Mouse (Mus musculus) left cerebral cortex, adult 9 months (tissue): Measurements from ENCODE around the gene Plekhh2.

Experiments used
- DNase-seq, 2 experiments: peaks; one replicate each; pipeline ENCODE4 v3.0.0; 2022; ENCODE audit warnings: low spot score in 2 of 2

Plekhh2 gene

DNA sequence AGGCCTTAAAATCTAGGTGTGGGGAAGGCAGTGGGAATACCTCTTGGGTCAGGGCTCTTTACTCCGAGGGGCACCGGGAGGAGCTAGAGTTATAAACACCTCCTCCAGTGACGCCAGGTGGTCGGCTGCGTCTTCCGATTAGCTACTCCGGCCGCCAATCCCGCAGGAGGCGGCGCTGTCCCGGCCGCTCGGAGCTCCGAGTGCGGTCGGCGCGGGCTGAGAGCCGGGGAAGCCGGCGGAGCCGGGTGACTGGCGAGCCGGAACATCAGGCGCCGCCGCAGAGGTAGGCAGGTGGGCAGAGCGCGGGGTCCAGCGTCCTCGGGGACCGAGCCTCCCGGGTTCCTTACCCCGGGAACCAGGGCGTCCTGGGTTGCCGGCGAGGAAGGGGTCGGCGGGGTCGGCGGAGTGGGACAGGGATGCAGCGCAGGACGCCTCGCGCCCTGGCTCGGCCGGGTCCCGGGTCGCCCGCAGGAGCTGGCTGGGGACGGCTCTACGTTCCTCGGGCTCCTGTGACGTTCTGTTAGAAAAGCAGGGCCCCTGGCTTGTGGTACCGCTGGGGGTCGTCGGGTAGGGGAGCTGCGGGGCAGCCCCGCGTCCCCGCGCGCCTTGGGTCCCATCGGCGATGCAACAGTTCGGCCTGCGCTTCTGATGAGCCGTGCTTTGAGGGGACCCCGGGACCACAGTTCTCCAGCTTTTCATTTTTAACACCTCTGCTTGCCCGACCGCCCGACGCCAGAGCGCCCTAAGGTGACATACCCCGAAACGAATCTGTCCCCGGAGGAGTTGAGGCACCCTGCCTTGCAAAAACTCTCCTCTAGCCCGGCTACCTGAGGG is at the start of gene Plekhh2:
Gene Plekhh2, plus strand, starts transcription at position 214 of the 834 bp plus-strand sequence.
- peak; percentile 47 to 83 for DNase-seq

- DNase-seq = peak; percentile 93 to 98
These were observed 45.7 kb upstream of the Plekhh2 start, which contains the start of gene Thada for GRCm38 (mm10) chr17:84465753-84466608. Gene Thada (minus strand): TSS chr17:84466205.

GRCm38 (mm10) chr17:84474312-84474711 is 37.4 kb upstream of the Plekhh2 start:
- DNase-seq = peak in 1 of 2 experiments; percentile 40

GRCm38 (mm10) chr17:84477176-84477575 is 34.5 kb upstream of the Plekhh2 start:
- DNase-seq = no peak

GRCm38 (mm10) chr17:84478276-84478675 is 33.4 kb upstream of the Plekhh2 start:
- no peak for DNase-seq

DNA sequence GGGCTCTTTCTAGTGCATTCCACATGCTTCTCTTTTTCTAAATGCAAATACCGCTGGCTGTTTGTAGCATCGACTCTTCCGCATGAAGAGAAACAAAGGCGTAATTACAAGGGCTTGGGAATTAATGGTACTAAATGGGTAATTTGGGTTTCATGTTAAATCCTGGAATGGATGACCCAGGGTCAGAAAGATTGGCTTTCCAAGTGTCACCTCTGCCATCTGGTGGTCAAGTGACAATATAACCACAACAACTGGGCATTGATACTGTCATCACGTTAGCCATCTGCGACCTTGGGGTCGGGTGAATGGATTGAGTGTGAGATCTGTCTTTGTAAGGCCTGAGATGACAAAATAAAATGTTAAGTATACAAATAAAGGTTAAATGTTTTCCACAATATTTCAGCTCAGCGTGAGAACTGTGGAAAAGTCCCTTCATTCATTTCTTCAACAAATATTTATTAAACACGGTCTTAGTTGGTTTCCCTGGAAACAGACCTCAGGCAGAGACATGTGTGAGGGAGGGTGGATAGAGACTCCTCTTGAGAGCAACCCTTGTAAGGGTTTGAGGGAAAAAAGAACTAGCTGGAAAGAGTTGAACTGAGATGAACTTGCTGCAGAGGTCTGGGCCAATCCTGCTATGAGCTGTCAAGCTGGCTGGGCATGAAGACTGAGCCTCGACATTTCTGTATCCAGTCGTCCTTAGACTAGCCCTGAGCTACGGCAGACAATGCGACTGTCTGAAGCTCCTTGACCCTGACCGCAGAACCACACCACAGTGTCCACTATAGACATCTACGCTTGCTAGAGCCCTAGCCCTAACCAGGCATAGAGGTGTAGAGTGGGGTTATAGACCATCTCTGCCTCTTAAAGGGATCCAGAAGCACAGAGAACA is 31.0 kb upstream of the Plekhh2 start:
- DNase-seq = no peak

- no peak for DNase-seq
These were observed 28.9 kb upstream of the Plekhh2 start for GRCm38 (mm10) chr17:84482831-84483230.

GRCm38 (mm10) chr17:84483673-84484320 is 27.9 kb upstream of the Plekhh2 start:
- DNase-seq = no peak

GRCm38 (mm10) chr17:84487415-84487814 is 24.3 kb upstream of the Plekhh2 start:
- DNase-seq = no peak

- no peak for DNase-seq
These were observed 19.3 kb upstream of the Plekhh2 start for GRCm38 (mm10) chr17:84492255-84492880.

DNA sequence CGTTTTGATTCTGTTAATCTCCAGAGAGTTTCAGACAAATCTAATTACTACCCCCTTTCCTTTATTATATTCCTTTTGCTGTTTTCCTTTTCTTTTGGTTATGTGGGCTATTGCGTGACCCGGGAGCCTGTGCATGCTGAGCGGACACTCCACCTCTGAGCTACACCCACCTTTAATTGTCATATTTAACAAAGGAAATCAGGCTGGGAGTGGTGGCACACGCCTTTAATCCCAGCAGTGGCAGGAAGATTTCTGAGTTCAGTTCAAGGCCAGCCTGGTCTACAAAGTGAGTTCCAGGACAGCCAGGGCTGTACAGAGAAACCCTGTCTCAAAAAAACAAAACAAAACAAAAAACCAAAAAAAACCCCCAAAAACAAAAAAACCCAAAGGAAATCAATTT is 14.7 kb upstream of the Plekhh2 start:
- DNase-seq = no peak

GRCm38 (mm10) chr17:84497559-84497958 is 14.1 kb upstream of the Plekhh2 start:
- no peak for DNase-seq

DNA sequence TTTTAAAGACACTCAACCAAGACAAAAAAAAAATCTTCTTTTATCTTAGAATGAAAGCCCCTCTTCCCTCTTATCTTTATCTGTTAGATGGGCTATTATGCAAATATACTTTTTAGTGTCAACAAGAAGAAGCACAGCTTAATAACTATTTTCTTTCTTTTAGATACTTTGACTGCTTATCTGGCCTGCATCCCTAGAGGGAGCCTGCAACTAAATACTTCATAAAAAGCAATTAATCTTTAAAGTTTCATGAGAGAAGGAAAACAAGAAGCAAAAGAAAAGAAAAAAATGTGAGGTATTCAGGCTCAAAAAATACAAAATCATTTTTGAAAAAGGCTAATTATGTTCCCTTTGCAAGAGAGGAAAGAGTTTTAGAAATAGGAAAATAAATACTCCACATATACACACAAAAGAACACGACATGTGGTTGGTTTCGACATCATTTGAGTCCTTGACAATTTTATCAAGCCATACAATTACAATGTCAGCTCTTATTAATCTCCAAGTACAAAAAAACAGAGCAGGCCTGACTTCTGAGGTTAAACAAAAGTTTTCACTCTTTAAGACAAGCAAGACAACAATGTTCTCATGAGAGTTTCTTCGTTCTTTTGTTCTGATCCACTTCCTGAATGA is 13.6 kb upstream of the Plekhh2 start:
- no peak for DNase-seq

- DNase-seq = no peak
These were observed 13.1 kb upstream of the Plekhh2 start for GRCm38 (mm10) chr17:84498639-84499038.

GRCm38 (mm10) chr17:84502341-84502740 is 9.4 kb upstream of the Plekhh2 start:
- no peak for DNase-seq

GRCm38 (mm10) chr17:84505922-84506321 is 5.8 kb upstream of the Plekhh2 start:
- no peak for DNase-seq

DNA sequence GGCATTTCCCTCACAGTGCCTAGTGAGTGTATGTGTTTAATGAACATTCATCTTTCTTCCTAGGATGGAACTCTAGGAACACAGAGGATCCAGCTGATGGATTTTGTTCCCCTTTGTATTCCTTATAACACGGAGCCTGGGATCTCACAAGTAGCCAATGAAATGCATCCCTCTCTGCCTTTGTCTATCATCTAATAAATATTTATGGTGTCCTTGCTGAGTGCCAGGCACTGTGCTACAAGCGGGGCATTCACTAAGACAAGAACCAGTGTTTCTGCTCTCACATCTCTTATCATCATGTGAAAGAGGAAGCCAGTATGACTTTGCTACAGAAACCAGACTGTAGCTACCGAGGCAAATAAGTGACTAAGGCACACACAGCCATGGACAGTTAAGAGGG is 3.0 kb upstream of the Plekhh2 start:
- DNase-seq = no peak

DNA sequence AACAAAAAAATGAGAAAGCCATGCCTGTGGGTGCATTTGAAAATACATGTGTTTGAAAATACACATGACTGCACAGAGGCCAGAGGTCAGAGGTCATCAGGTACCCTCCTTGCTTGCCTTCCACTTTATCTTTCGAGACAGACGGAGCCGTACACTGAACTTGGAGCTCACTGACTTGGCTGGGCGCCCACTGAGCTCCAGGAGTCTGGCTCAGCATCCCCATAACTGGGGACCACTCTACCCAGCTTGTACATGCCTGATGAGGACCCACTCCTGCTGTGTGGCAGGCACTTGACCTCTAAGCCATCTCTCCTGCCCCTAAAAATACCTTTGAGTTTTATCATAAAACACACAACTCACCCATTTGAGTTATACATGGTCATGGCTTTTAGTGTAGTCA is 2.5 kb upstream of the Plekhh2 start:
- DNase-seq = no peak

DNA sequence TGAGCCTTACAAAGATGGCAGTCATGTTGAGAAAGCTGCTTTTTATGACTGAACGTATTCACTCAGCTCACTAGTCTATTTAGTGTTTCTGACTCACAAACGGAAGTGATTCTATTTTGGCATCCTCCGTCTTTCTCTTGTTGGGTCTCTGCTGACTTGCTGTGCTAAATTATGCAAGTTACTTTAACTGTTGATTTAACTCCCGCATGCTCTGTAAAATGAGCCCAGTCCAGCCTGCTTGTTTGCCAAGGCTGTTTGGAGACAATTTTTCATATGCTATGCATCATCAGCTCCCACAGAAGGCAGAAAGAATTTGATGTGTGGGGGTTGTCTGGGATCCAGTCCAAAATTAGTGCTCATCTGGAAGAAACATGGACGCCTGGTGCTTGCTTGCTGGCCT is 1.3 kb upstream of the Plekhh2 start:
- DNase-seq = peak; percentile 74 to 78

DNA sequence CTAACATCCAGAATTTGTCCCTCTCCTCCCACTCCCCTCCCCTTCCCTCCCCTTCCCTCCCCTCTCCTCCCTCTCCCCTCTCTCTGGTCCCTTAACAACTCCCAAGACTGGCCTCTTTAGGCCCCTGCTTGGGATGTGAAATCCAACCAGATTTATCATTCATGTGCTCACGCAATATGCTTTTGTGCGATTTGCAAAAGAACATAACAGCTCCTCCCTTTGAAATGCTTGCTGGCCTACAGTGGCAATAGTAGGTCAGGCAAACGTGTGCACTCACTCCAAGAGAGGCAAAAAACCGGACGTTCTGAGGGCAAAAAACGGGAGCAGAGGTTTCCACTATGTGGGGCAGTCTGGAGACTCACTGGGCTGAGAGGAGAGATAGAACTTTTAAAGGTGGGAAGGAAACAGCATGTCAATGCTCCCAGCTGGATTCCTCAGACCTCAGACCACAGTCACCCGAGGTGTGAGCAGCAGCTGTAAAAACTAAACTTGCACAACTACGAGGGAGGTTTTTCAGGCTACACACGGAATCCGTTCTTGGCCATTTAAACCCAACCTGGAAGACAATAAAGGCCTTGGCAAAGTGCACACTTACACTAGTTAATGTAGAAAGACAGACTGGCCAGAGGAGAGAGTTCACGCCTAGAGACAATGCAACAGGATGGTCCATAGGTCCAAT is 595 bp upstream of the Plekhh2 start:
- no peak for DNase-seq
